In genomic region chr13:23438521-23438920, GRCm38 (mm10) we compare ENCODE assay signal across 8 mouse cellular contexts. TPM values are rescaled to one million over a fixed set of nuclear protein-coding genes. Genes with fewer than 3 reads are reported as not detected.
DNase-seq lines count a peak whose midpoint lies in the region; ATAC-seq and TF ChIP-seq lines count a peak whose summit lies in the region.

No protein-coding gene starts in this region.

- H3K36me3 ChIP-seq in thymus, adult 2 months (ENCODE audit: control insufficient read depth, insufficient read depth, low read length): no peaks in the 10 kb centered on the region
- no peaks in the 10 kb centered on the region for H3K36me3 ChIP-seq in forebrain, embryonic 15.5 days
- no peaks in the 10 kb centered on the region for H3K36me3 ChIP-seq in liver, embryonic 12.5 days
- no peaks in the 10 kb centered on the region for H3K36me3 ChIP-seq in myocyte (ENCODE audit: control insufficient read depth, insufficient read depth)

- TF ChIP-seq POLR2A in thymus, adult 2 months (IDR thresholded peaks at IDR 0.05; ENCODE audit: control insufficient read depth, extremely low read depth, insufficient read depth, low read length, poor library complexity): no peak
- TF ChIP-seq POLR2A in myocyte (IDR thresholded peaks at IDR 0.05; ENCODE audit: insufficient read length, low read depth): no peak

- no peak for TF ChIP-seq CTCF in thymus, adult 2 months (IDR thresholded peaks at IDR 0.05; ENCODE audit: borderline replicate concordance, control insufficient read depth, extremely low read depth, insufficient read depth, low read length, poor library complexity)

- H3K9me3 ChIP-seq in forebrain, embryonic 15.5 days: no peaks in the 10 kb centered on the region
- no peaks in the 10 kb centered on the region for H3K9me3 ChIP-seq in liver, embryonic 12.5 days (replicated peaks)

- WGBS in thymus, adult 2 months: under 1% methylated on average over 7 of the region's 7 CpGs
- WGBS in forebrain, embryonic 15.5 days: 1% methylated on average over 7 of the region's 7 CpGs
- WGBS in liver, embryonic 12.5 days (ENCODE audit: insufficient replicate concordance): under 1% methylated on average over 7 of the region's 7 CpGs

- peaks cover 10% of the 10 kb centered on the region for H3K4me1 ChIP-seq in thymus, adult 2 months (replicated peaks; ENCODE audit: control insufficient read depth, insufficient read depth, low read length)
- peaks cover 31% of the 10 kb centered on the region for H3K4me1 ChIP-seq in forebrain, embryonic 15.5 days
- H3K4me1 ChIP-seq in liver, embryonic 12.5 days: peaks cover 40% of the 10 kb centered on the region

- H3K27ac ChIP-seq in thymus, adult 2 months (ENCODE audit: control insufficient read depth, insufficient read depth, low read length): no peak overlapping the region
- peak overlapping the region; percentile 62 for H3K27ac ChIP-seq in forebrain, embryonic 15.5 days (replicated peaks)
- H3K27ac ChIP-seq in liver, embryonic 12.5 days: peak overlapping the region; percentile 71; the same call in 1 of the 2 replicates

- H3K9ac ChIP-seq in forebrain, embryonic 15.5 days (replicated peaks): 0 out of 2 replicates have a peak overlapping the region, but pooled peaks have one; percentile 35
- peak overlapping the region; percentile 66 for H3K9ac ChIP-seq in liver, embryonic 12.5 days

- peak overlapping the region; percentile 76 for H3K4me2 ChIP-seq in forebrain, embryonic 15.5 days (replicated peaks)
- peak overlapping the region; percentile 88 for H3K4me2 ChIP-seq in liver, embryonic 12.5 days
- peak overlapping the region; percentile 90 for H3K4me2 ChIP-seq in myocyte (ENCODE audit: low read depth)

- no peaks in the 10 kb centered on the region for H3K79me2 ChIP-seq in myocyte (ENCODE audit: control insufficient read depth, insufficient read depth)

- H3K27me3 ChIP-seq in thymus, adult 2 months (ENCODE audit: control insufficient read depth, insufficient read depth, low read length): no peaks in the 10 kb centered on the region
- no peaks in the 10 kb centered on the region for H3K27me3 ChIP-seq in forebrain, embryonic 15.5 days
- no peaks in the 10 kb centered on the region for H3K27me3 ChIP-seq in liver, embryonic 12.5 days (replicated peaks)
- H3K27me3 ChIP-seq in myocyte (ENCODE audit: control insufficient read depth, insufficient read depth, insufficient read length): no peaks in the 10 kb centered on the region

- H3K4me3 ChIP-seq in thymus, adult 2 months (ENCODE audit: control insufficient read depth, insufficient read depth, low read length): no peak overlapping the region
- peak overlapping the region; percentile 59 for H3K4me3 ChIP-seq in forebrain, embryonic 15.5 days
- H3K4me3 ChIP-seq in liver, embryonic 12.5 days: peak overlapping the region; percentile 72
- peak overlapping the region; percentile 35 for H3K4me3 ChIP-seq in myocyte

- peak; percentile 65 for ATAC-seq in forebrain, embryonic 15.5 days (replicated peaks)
- ATAC-seq in liver, embryonic 12.5 days: no peak

- H3ac ChIP-seq in myocyte (ENCODE audit: control insufficient read depth, insufficient read length): no peak overlapping the region

- peak; percentile 33 for DNase-seq in thymus, adult 2 months
- no peak for DNase-seq in thymus, adult 18-20 months
- DNase-seq in cerebellum, adult 18-20 months: peak; percentile 32 to 69
- DNase-seq in induced T-regulatory cell, adult 2 months (ENCODE audit: low read depth): peak; percentile 78
- no peak for DNase-seq in urinary bladder, postnatal 36 days (ENCODE audit: low spot score in 2 of 2)

TF ChIP-seq in myocyte, 11 proteins besides CTCF, POLR2A, EP300 and RAD21:
- TF ChIP-seq REST (IDR thresholded peaks at IDR 0.05; ENCODE audit: insufficient read depth, insufficient read length): no peak
- TF ChIP-seq MYOG (IDR thresholded peaks at IDR 0.05; ENCODE audit: control insufficient read depth in 1 of 3, insufficient read depth in 1 of 3, insufficient read length in 2 of 3, low read depth in 2 of 3): no peak
- TF ChIP-seq CEBPB (IDR thresholded peaks at IDR 0.05; ENCODE audit: insufficient read depth, poor library complexity, severe bottlenecking): no peak
- TF ChIP-seq MYOD1 (IDR thresholded peaks at IDR 0.05; ENCODE audit: control insufficient read depth in 1 of 3, insufficient read length in 2 of 3, low read depth in 2 of 3): no peak
- no peak for TF ChIP-seq MAX (IDR thresholded peaks at IDR 0.05; ENCODE audit: low read depth)
- TF ChIP-seq POLR2AphosphoS2 (IDR thresholded peaks at IDR 0.05; ENCODE audit: insufficient read length, low read depth): no peak
- TF ChIP-seq E2F4 (IDR thresholded peaks at IDR 0.05; ENCODE audit: insufficient read depth): no peak
- no peak for TF ChIP-seq TCF3 (IDR thresholded peaks at IDR 0.05; ENCODE audit: insufficient read length, low read depth)
- no peak for TF ChIP-seq TCF12 (IDR thresholded peaks at IDR 0.05; ENCODE audit: insufficient read depth, poor library complexity, severe bottlenecking)

RNA-seq across cellular contexts. Expression of gene Abt1, which starts 14.9 kb away (rescaled TPM):
- polyA plus RNA-seq in thymus, adult 2 months (2012; rRNA removed): 4.2 and 4.5 TPM in 2 replicates
- polyA plus RNA-seq in forebrain, embryonic 15.5 days (2015; fragmentation: Nextera tagmentation; extraction: Ambion mirVana): 13.0 and 13.2 TPM in 2 replicates
- polyA plus RNA-seq in liver, embryonic 12.5 days (2016; fragmentation: Nextera tagmentation; extraction: Ambion mirVana): 8.8 and 9.6 TPM in 2 replicates
- 7.4 TPM for polyA plus RNA-seq in myocyte (2012; fragmentation: generic; extraction: Trizol)

RNA-seq across cellular contexts. Expression of gene Btn1a1, which starts 27.2 kb away (rescaled TPM):
- 0.05 and 0.15 TPM in 2 replicates for polyA plus RNA-seq in thymus, adult 2 months (2012; rRNA removed)
- polyA plus RNA-seq in forebrain, embryonic 15.5 days (2015; fragmentation: Nextera tagmentation; extraction: Ambion mirVana): 0.05 and 0.08 TPM in 2 replicates
- 1.9 and 2.5 TPM in 2 replicates for polyA plus RNA-seq in liver, embryonic 12.5 days (2016; fragmentation: Nextera tagmentation; extraction: Ambion mirVana)
- polyA plus RNA-seq in myocyte (2012; fragmentation: generic; extraction: Trizol): 0.02 TPM

RNA-seq across cellular contexts. Expression of gene Btn2a2, which starts 50.1 kb away (rescaled TPM):
- 0.23 and 0.27 TPM in 2 replicates for polyA plus RNA-seq in thymus, adult 2 months (2012; rRNA removed)
- polyA plus RNA-seq in forebrain, embryonic 15.5 days (2015; fragmentation: Nextera tagmentation; extraction: Ambion mirVana): 0.11 TPM in 1 of 2 replicates, not detected in the other
- polyA plus RNA-seq in liver, embryonic 12.5 days (2016; fragmentation: Nextera tagmentation; extraction: Ambion mirVana): 0.07 TPM in 1 of 2 replicates, not detected in the other
- 0.20 TPM for polyA plus RNA-seq in myocyte (2012; fragmentation: generic; extraction: Trizol)

Comparison
In these comparisons a context has a peak if more than half of its experiments do, and no peak if none do; other contexts are left out.
1. DNase-seq: peak in thymus, adult 2 months (single experiment), cerebellum, adult 18-20 months (2 of 2) and induced T-regulatory cell, adult 2 months (single experiment); none in thymus, adult 18-20 months (0 of 2) and urinary bladder, postnatal 36 days (0 of 2).
2. Peak in every context shown above with its lines, with median percentiles within 50 percentile points of each other: H3K4me2 ChIP-seq.